Mouse (Mus musculus): ENCODE results near the gene Usp28. TPM values are rescaled to one million over a fixed set of nuclear protein-coding genes. Genes with fewer than 3 reads are reported as not detected.

Gene Usp28
- total RNA-seq, 1 experiment, result 70.1 TPM

DNA sequence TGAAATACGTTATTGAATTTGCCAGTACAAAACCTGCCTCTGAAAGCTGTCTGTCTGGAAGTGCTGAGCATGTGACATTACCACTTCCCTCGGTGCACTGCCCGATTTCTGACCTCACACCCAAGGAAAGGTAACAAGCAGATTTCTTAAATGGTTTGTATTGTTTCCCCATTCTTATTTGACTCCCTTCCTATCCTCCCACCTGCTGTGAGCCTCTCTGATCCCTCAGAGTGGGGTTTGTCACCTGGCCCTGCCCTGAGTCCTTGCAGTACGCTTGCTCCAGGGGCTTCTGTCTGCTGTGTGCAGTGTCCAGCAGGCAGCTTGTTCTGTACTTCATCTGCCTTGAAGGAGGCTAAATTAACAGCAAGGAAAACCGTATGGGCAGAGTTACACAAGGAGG lies 38.8 kb downstream of the Usp28 start:
- peaks cover 45% of the 10 kb centered on the region for H3K36me3 ChIP-seq (ENCODE audit: control insufficient read depth, insufficient read depth, low read length, poor library complexity, severe bottlenecking)
- 0 out of 4 replicates have a peak, but pooled peaks cover 0 to 1% of the 10 kb centered on the region in 2 experiments for H3K4me1 ChIP-seq (ENCODE audit: control insufficient read depth in 2 of 2, insufficient read depth in 2 of 2, low read length in 2 of 2, poor library complexity in 1 of 2)
- no peak overlapping the region for H3K4me3 ChIP-seq (ENCODE audit: insufficient read depth in 1 of 2, low read depth in 1 of 2, low read length in 2 of 2, poor library complexity in 1 of 2, severe bottlenecking in 1 of 2)
- no peak overlapping the region for H3K9ac ChIP-seq (ENCODE audit: insufficient read depth, low read depth, low read length, poor library complexity, severe bottlenecking)
- peak; percentile 85 for DNase-seq (ENCODE audit: low read depth, low spot score)
- peak overlapping the region; percentile 32; the same call in 1 of the 2 replicates for H3K27ac ChIP-seq (ENCODE audit: insufficient read depth, low read depth, low read length, poor library complexity, severe bottlenecking)
- no peaks in the 10 kb centered on the region for H3K9me3 ChIP-seq (ENCODE audit: control insufficient read depth, insufficient read depth, low read depth, low read length)
- no peak for TF ChIP-seq CHD2 (IDR thresholded peaks at IDR 0.05; ENCODE audit: low read depth, low read length)
- no peak for TF ChIP-seq HCFC1 (IDR thresholded peaks at IDR 0.05; ENCODE audit: borderline replicate concordance, insufficient read depth, low read length)
- no peak for TF ChIP-seq ZC3H11A (IDR thresholded peaks at IDR 0.05; ENCODE audit: borderline replicate concordance, low read depth, low read length)
- TF ChIP-seq MAFK (IDR thresholded peaks at IDR 0.05; ENCODE audit: insufficient read depth, low read depth, low read length), result no peak
- TF ChIP-seq ZNF384 (IDR thresholded peaks at IDR 0.05; ENCODE audit: low read depth, low read length), result no peak
- in situ Hi-C loops (cut with MboI; ENCODE audit: low sequenced_read_pairs in 2 of 2, unreplicated experiment in 2 of 2), result no loop called here

DNA sequence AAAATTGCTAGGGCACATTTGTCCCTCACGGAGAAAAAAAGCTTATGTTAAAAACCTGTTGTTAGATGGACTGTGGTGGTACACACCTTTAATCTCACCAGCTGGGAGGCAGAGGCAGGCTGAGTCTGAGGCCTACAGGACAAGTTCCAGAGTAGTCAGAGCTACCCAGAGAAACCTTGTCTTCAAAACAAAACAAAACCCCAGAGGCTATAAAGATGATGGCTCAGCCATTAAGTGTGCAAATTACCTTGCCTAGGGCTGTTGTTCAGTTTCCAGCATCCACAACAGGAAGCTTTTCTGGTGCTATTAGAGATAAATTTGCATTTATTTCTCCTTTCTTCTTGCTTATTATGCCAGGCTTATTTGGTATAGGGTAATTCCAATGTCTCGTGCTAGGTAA lies 39.4 kb downstream of the Usp28 start:
- TF ChIP-seq ZC3H11A (IDR thresholded peaks at IDR 0.05; ENCODE audit: borderline replicate concordance, low read depth, low read length) (no peak), MAFK (IDR thresholded peaks at IDR 0.05; ENCODE audit: insufficient read depth, low read depth, low read length) (no peak), ZNF384 (IDR thresholded peaks at IDR 0.05; ENCODE audit: low read depth, low read length) (no peak), HCFC1 (IDR thresholded peaks at IDR 0.05; ENCODE audit: borderline replicate concordance, insufficient read depth, low read length) (no peak), CHD2 (IDR thresholded peaks at IDR 0.05; ENCODE audit: low read depth, low read length) (no peak)
- no peak overlapping the region for H3K9ac ChIP-seq (ENCODE audit: insufficient read depth, low read depth, low read length, poor library complexity, severe bottlenecking)
- in situ Hi-C loops (cut with MboI; ENCODE audit: low sequenced_read_pairs in 2 of 2, unreplicated experiment in 2 of 2), result no loop called here
- no peak overlapping the region for H3K4me3 ChIP-seq (ENCODE audit: insufficient read depth in 1 of 2, low read depth in 1 of 2, low read length in 2 of 2, poor library complexity in 1 of 2, severe bottlenecking in 1 of 2)
- no peaks in the 10 kb centered on the region for H3K9me3 ChIP-seq (ENCODE audit: control insufficient read depth, insufficient read depth, low read depth, low read length)
- 0 out of 4 replicates have a peak, but pooled peaks cover 0 to 1% of the 10 kb centered on the region in 2 experiments for H3K4me1 ChIP-seq (ENCODE audit: control insufficient read depth in 2 of 2, insufficient read depth in 2 of 2, low read length in 2 of 2, poor library complexity in 1 of 2)
- peaks cover 47% of the 10 kb centered on the region for H3K36me3 ChIP-seq (ENCODE audit: control insufficient read depth, insufficient read depth, low read length, poor library complexity, severe bottlenecking)
- peak; percentile 61 for DNase-seq (ENCODE audit: low read depth, low spot score)
- peak overlapping the region; percentile 28; the same call in 1 of the 2 replicates for H3K27ac ChIP-seq (ENCODE audit: insufficient read depth, low read depth, low read length, poor library complexity, severe bottlenecking)

DNA sequence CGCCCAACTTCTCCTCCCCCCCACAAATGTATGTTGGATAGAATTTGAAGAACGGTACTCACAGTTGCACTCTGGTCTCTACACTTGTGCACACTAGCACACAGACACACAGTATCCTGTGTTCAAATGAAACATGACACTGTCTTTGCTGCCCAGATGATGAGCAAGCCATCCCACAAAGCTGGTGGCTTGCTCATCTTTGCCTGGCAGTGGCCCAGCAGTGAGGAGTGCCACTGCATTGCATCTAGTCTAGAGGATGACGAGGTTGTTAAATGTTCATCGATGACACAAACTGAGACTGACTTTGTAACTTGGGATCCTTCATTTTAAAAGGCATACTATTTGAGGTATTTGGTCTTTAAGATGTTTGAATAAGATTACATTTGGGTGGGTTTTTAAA lies 49.6 kb downstream of the Usp28 start:
- no peak overlapping the region for H3K27ac ChIP-seq (ENCODE audit: insufficient read depth, low read depth, low read length, poor library complexity, severe bottlenecking)
- no peak for DNase-seq (ENCODE audit: low read depth, low spot score)
- TF ChIP-seq ZC3H11A (IDR thresholded peaks at IDR 0.05; ENCODE audit: borderline replicate concordance, low read depth, low read length) (no peak), MAFK (IDR thresholded peaks at IDR 0.05; ENCODE audit: insufficient read depth, low read depth, low read length) (no peak), HCFC1 (IDR thresholded peaks at IDR 0.05; ENCODE audit: borderline replicate concordance, insufficient read depth, low read length) (no peak)
- in situ Hi-C loops (cut with MboI; ENCODE audit: low sequenced_read_pairs in 2 of 2, unreplicated experiment in 2 of 2), result no loop called here
- H3K4me3 ChIP-seq (ENCODE audit: insufficient read depth in 1 of 2, low read depth in 1 of 2, low read length in 2 of 2, poor library complexity in 1 of 2, severe bottlenecking in 1 of 2), result no peak overlapping the region
- H3K9ac ChIP-seq (ENCODE audit: insufficient read depth, low read depth, low read length, poor library complexity, severe bottlenecking), result no peak overlapping the region
- H3K4me1 ChIP-seq (ENCODE audit: control insufficient read depth in 2 of 2, insufficient read depth in 2 of 2, low read length in 2 of 2, poor library complexity in 1 of 2), result no peaks in the 10 kb centered on the region
- no peaks in the 10 kb centered on the region for H3K9me3 ChIP-seq (ENCODE audit: control insufficient read depth, insufficient read depth, low read depth, low read length)
- H3K36me3 ChIP-seq (ENCODE audit: control insufficient read depth, insufficient read depth, low read length, poor library complexity, severe bottlenecking), result peaks cover 52% of the 10 kb centered on the region

DNA sequence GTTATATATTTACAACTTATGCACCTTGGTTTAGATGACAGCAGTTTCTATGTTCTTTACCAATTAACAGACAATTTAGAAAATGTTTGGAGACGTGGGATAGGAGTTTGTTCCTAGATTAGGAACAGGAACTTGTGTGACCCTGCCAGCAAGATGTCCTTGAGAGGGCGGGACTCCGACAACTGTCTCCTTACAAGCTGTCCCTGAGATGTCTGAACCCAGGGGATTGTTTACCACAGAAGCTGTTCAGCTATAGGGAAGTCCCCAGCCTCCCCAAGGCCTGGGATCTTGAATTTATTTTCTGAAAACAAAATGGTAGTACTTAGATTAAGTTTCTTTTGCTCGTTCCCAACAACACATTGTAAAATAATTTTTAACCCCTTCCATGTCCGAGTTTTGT lies 65.7 kb downstream of the Usp28 start:
- in situ Hi-C loops (cut with MboI; ENCODE audit: low sequenced_read_pairs in 2 of 2, unreplicated experiment in 2 of 2), result no loop called here
- Histone ChIP-seq H3K4me1 (ENCODE audit: control insufficient read depth in 2 of 2, insufficient read depth in 2 of 2, low read length in 2 of 2, poor library complexity in 1 of 2) (peaks cover 6 to 9% of the 10 kb centered on the region in 2 experiments; a peak in 3 of 4 replicates), H3K36me3 (ENCODE audit: control insufficient read depth, insufficient read depth, low read length, poor library complexity, severe bottlenecking) (no peaks in the 10 kb centered on the region), H3K4me3 (ENCODE audit: insufficient read depth in 1 of 2, low read depth in 1 of 2, low read length in 2 of 2, poor library complexity in 1 of 2, severe bottlenecking in 1 of 2) (no peak overlapping the region), H3K9ac (ENCODE audit: insufficient read depth, low read depth, low read length, poor library complexity, severe bottlenecking) (no peak overlapping the region), H3K27ac (ENCODE audit: insufficient read depth, low read depth, low read length, poor library complexity, severe bottlenecking) (no peak overlapping the region), H3K9me3 (ENCODE audit: control insufficient read depth, insufficient read depth, low read depth, low read length) (no peaks in the 10 kb centered on the region)
- TF ChIP-seq ZNF384 (IDR thresholded peaks at IDR 0.05; ENCODE audit: low read depth, low read length), result no peak
- TF ChIP-seq HCFC1 (IDR thresholded peaks at IDR 0.05; ENCODE audit: borderline replicate concordance, insufficient read depth, low read length), result no peak
- TF ChIP-seq MAFK (IDR thresholded peaks at IDR 0.05; ENCODE audit: insufficient read depth, low read depth, low read length), result no peak
- no peak for TF ChIP-seq ZC3H11A (IDR thresholded peaks at IDR 0.05; ENCODE audit: borderline replicate concordance, low read depth, low read length)
- TF ChIP-seq CHD2 (IDR thresholded peaks at IDR 0.05; ENCODE audit: low read depth, low read length), result no peak
- no peak for DNase-seq (ENCODE audit: low read depth, low spot score)

DNA sequence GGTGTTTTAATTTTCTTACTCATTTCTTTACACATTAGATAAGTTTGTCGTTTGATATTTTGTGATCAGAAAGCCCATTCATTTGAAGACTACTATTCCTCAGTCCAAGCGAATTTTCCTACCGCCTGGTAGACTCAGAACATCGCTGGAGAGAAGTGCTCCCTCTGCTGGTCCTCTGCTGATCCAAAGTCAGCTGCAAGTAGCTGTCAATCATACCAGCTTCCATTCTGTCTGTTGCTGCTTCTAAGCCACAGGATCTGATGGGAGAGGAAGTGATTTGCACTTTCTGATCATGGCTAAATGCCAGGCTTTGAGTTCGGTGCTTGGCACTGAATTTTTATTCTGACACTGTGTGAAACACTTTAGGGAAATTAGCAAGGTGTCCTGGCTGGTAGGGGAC lies 66.2 kb downstream of the Usp28 start:
- in situ Hi-C loops (cut with MboI; ENCODE audit: low sequenced_read_pairs in 2 of 2, unreplicated experiment in 2 of 2), result no loop called here
- no peak overlapping the region for H3K9ac ChIP-seq (ENCODE audit: insufficient read depth, low read depth, low read length, poor library complexity, severe bottlenecking)
- TF ChIP-seq ZNF384 (IDR thresholded peaks at IDR 0.05; ENCODE audit: low read depth, low read length) (no peak), MAFK (IDR thresholded peaks at IDR 0.05; ENCODE audit: insufficient read depth, low read depth, low read length) (no peak)
- peaks cover 6 to 9% of the 10 kb centered on the region in 2 experiments; a peak in 3 of 4 replicates for H3K4me1 ChIP-seq (ENCODE audit: control insufficient read depth in 2 of 2, insufficient read depth in 2 of 2, low read length in 2 of 2, poor library complexity in 1 of 2)
- H3K36me3 ChIP-seq (ENCODE audit: control insufficient read depth, insufficient read depth, low read length, poor library complexity, severe bottlenecking), result no peaks in the 10 kb centered on the region
- peak; percentile 55 for DNase-seq (ENCODE audit: low read depth, low spot score)
- H3K9me3 ChIP-seq (ENCODE audit: control insufficient read depth, insufficient read depth, low read depth, low read length), result no peaks in the 10 kb centered on the region
- no peak overlapping the region for H3K27ac ChIP-seq (ENCODE audit: insufficient read depth, low read depth, low read length, poor library complexity, severe bottlenecking)
- H3K4me3 ChIP-seq (ENCODE audit: insufficient read depth in 1 of 2, low read depth in 1 of 2, low read length in 2 of 2, poor library complexity in 1 of 2, severe bottlenecking in 1 of 2), result no peak overlapping the region
